ENCODE assay signal across 17 mouse cellular contexts in the genomic region with DNA sequence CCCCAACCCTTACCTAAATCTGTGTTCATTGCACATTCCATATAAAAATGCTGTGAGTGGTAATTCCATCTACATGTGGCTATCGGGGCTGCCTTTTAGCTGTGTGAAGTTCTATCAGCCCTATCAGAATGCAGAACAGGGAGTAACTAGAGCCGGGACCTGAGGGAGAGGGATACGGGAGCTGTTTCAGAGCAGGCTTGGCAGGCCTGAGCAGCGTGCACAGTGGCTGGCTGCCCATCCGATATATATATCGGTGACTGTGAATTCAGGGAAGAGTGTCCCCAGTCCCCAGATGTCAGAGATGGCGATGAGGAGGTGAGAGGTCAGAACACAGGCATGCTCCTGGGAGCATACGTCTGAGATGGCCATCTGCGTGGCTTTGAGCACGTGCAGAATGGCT.
DNase-seq lines count a peak whose midpoint lies in the region; ATAC-seq and TF ChIP-seq lines count a peak whose summit lies in the region.
"Had no signal": no experiment of that assay in that cellular context is flagged by ENCODE, and none has a peak within 500 bp of the region (broad histone marks: within the 10 kb centered on the region; RNA-seq: fewer than 3 reads in every experiment).

No protein-coding gene starts in this region.

- no peaks in the 10 kb centered on the region for H3K9me3 ChIP-seq in forebrain, postnatal 0 days (ENCODE audit: low read length)
- H3K9me3 ChIP-seq in hindbrain, postnatal 0 days (ENCODE audit: low read length): no peaks in the 10 kb centered on the region
- H3K9me3 ChIP-seq: heart, embryonic 13.5 days; limb, embryonic 13.5 days had no signal

- no peak for TF ChIP-seq POLR2A in thymus, adult 2 months (IDR thresholded peaks at IDR 0.05; ENCODE audit: control insufficient read depth, extremely low read depth, insufficient read depth, low read length, poor library complexity)

- 93% methylated on average over 10 of the region's 10 CpGs for WGBS in thymus, adult 2 months
- 17% methylated on average over 10 of the region's 10 CpGs for WGBS in forebrain, postnatal 0 days
- 30% methylated on average over 10 of the region's 10 CpGs for WGBS in hindbrain, postnatal 0 days

- intact Hi-C loops in left cerebral cortex, postnatal 10 days (cut with DNase I): no loop called here

- H3K4me1 ChIP-seq in thymus, adult 2 months (replicated peaks; ENCODE audit: control insufficient read depth, insufficient read depth, low read length): peaks cover 35% of the 10 kb centered on the region
- peaks cover 3% of the 10 kb centered on the region; the same call in 1 of the 2 replicates for H3K4me1 ChIP-seq in forebrain, postnatal 0 days (ENCODE audit: insufficient read depth)
- H3K4me1 ChIP-seq in hindbrain, postnatal 0 days (ENCODE audit: insufficient read depth, low read length): no peaks in the 10 kb centered on the region

- no peaks in the 10 kb centered on the region for H3K36me3 ChIP-seq in thymus, adult 2 months (ENCODE audit: control insufficient read depth, insufficient read depth, low read length)
- no peaks in the 10 kb centered on the region for H3K36me3 ChIP-seq in forebrain, postnatal 0 days (ENCODE audit: insufficient read depth)
- no peaks in the 10 kb centered on the region for H3K36me3 ChIP-seq in hindbrain, postnatal 0 days (ENCODE audit: insufficient read depth, low read length)
- H3K36me3 ChIP-seq: heart, embryonic 13.5 days; limb, embryonic 13.5 days had no signal

- TF ChIP-seq CTCF in thymus, adult 2 months (IDR thresholded peaks at IDR 0.05; ENCODE audit: borderline replicate concordance, control insufficient read depth, extremely low read depth, insufficient read depth, low read length, poor library complexity): no peak
- no peak for TF ChIP-seq CTCF in forebrain, postnatal 0 days (IDR thresholded peaks at IDR 0.05; ENCODE audit: low read depth)
- TF ChIP-seq CTCF in hindbrain, postnatal 0 days (IDR thresholded peaks at IDR 0.05; ENCODE audit: low read depth): no peak

- peak; percentile 69 for ATAC-seq in forebrain, postnatal 0 days
- ATAC-seq in hindbrain, postnatal 0 days: no peak
- ATAC-seq: intestine, postnatal 0 days had no signal

- peak overlapping the region; percentile 37 for H3K27ac ChIP-seq in thymus, adult 2 months (ENCODE audit: control insufficient read depth, insufficient read depth, low read length)
- peak overlapping the region; percentile 64; the same call in 1 of the 2 replicates for H3K27ac ChIP-seq in forebrain, postnatal 0 days (ENCODE audit: low read depth, low read length)
- no peak overlapping the region for H3K27ac ChIP-seq in hindbrain, postnatal 0 days
- H3K27ac ChIP-seq: heart, embryonic 13.5 days; kidney, postnatal 0 days; layer of hippocampus, adult 2 months; limb, embryonic 13.5 days; liver, embryonic 14.5 days had no signal

- DNase-seq in thymus, adult 2 months: no peak
- DNase-seq in thymus, postnatal 10 days (ENCODE audit: low spot score in 2 of 2): no peak
- DNase-seq in forebrain, postnatal 0 days: peak; percentile 39
- DNase-seq in hindbrain, postnatal 0 days (ENCODE audit: low spot score): peak; percentile 41
- no peak for DNase-seq in frontal cortex, postnatal 14 days (ENCODE audit: low spot score in 2 of 2)
- no peak for DNase-seq in left cerebral cortex, postnatal 10 days (ENCODE audit: extremely low spot score in 1 of 2, low spot score in 2 of 2)
- no peak for DNase-seq in adrenal gland, adult 18-20 months (ENCODE audit: low spot score in 2 of 2)
- DNase-seq: cerebellum, adult 9-11 months; heart, postnatal 36 days; lung, postnatal 14 days had no signal

- H3K9ac ChIP-seq in forebrain, postnatal 0 days: no peak overlapping the region
- no peak overlapping the region for H3K9ac ChIP-seq in hindbrain, postnatal 0 days (replicated peaks; ENCODE audit: low read length)
- H3K9ac ChIP-seq: heart, embryonic 13.5 days; limb, embryonic 13.5 days; liver, embryonic 14.5 days had no signal

- H3K4me3 ChIP-seq in thymus, adult 2 months (ENCODE audit: control insufficient read depth, insufficient read depth, low read length): no peak overlapping the region
- H3K4me3 ChIP-seq in forebrain, postnatal 0 days (ENCODE audit: low read depth, low read length): no peak overlapping the region
- no peak overlapping the region for H3K4me3 ChIP-seq in hindbrain, postnatal 0 days (ENCODE audit: low read length)
- H3K4me3 ChIP-seq: erythroblast, embryonic 14.5 days; heart, embryonic 13.5 days; layer of hippocampus, adult 2 months; limb, embryonic 13.5 days had no signal

- H3K27me3 ChIP-seq in thymus, adult 2 months (ENCODE audit: control insufficient read depth, insufficient read depth, low read length): no peaks in the 10 kb centered on the region
- H3K27me3 ChIP-seq in forebrain, postnatal 0 days (ENCODE audit: insufficient read depth, low read length): no peaks in the 10 kb centered on the region
- H3K27me3 ChIP-seq in hindbrain, postnatal 0 days (ENCODE audit: insufficient read depth, low read length): no peaks in the 10 kb centered on the region
- H3K27me3 ChIP-seq: heart, embryonic 13.5 days; limb, embryonic 13.5 days had no signal

- H3K4me2 ChIP-seq in forebrain, postnatal 0 days (ENCODE audit: low read depth): no peak overlapping the region
- H3K4me2 ChIP-seq in hindbrain, postnatal 0 days (ENCODE audit: low read depth, low read length): no peak overlapping the region
- H3K4me2 ChIP-seq: heart, embryonic 13.5 days; limb, embryonic 13.5 days had no signal

Comparison
In these comparisons a context has a peak if more than half of its experiments do, and no peak if none do; other contexts are left out.
1. DNase-seq: peak in forebrain, postnatal 0 days (single experiment) and hindbrain, postnatal 0 days (single experiment); none in thymus, adult 2 months (single experiment), thymus, postnatal 10 days (0 of 2), frontal cortex, postnatal 14 days (0 of 2), left cerebral cortex, postnatal 10 days (0 of 2) and adrenal gland, adult 18-20 months (0 of 2).